Mouse (Mus musculus) myocyte (in vitro differentiated cells): Measurements from ENCODE around the gene Odf3l2.

ENCODE experiments used
- E2F4 ChIP-seq: IDR thresholded peaks from one replicate; pipeline ENCODE4 v1.6.1; 2011; ENCODE audit warnings: mild to moderate bottlenecking, control low read depth, moderate library complexity; ENCODE audit not compliant: insufficient read depth
- POLR2A ChIP-seq: IDR thresholded peaks from one replicate; pipeline ENCODE4 v1.6.1; 2011; ENCODE audit warnings: low read depth, mild to moderate bottlenecking, control low read depth, moderate library complexity; ENCODE audit not compliant: insufficient read length
- POLR2AphosphoS2 ChIP-seq: IDR thresholded peaks from one replicate; pipeline ENCODE4 v1.6.1; 2011; ENCODE audit warnings: low read depth, control low read depth; ENCODE audit not compliant: insufficient read length
- SRF ChIP-seq: IDR thresholded peaks from one replicate; pipeline ENCODE4 v1.6.1; 2011; ENCODE audit warnings: low read depth; ENCODE audit not compliant: control insufficient read depth, insufficient read length
- TCF12 ChIP-seq: IDR thresholded peaks from one replicate; pipeline ENCODE4 v1.6.1; 2011; ENCODE audit warnings: mild to moderate bottlenecking, control low read depth; ENCODE audit not compliant: poor library complexity, insufficient read depth, severe bottlenecking

GRCm38 (mm10) chr10:79686219-79686618, 40.7 kb upstream of the Odf3l2 start:
- TF ChIP-seq TCF12 (no peak), POLR2A (peak; percentile 11), SRF (no peak), E2F4 (no peak), POLR2AphosphoS2 (peak; percentile 34)
